Mouse (Mus musculus): ENCODE results near the gene Gars.

Gars gene

GRCm38 (mm10) chr6:55037799-55038670 lies at the start of gene Gars:
Gene Gars (plus strand): TSS chr6:55038007.
- peak; percentile 78 to 80 for DNase-seq (ENCODE audit: low spot score in 2 of 2)

- DNase-seq (ENCODE audit: low spot score in 2 of 2), result no peak
Observed at GRCm38 (mm10) chr6:54988141-54988540, 49.7 kb upstream of the Gars start.

GRCm38 (mm10) chr6:54991189-54991588 lies 46.6 kb upstream of the Gars start:
- no peak for DNase-seq (ENCODE audit: low spot score in 2 of 2)

- no peak for DNase-seq (ENCODE audit: low spot score in 2 of 2)
Observed at GRCm38 (mm10) chr6:54992141-54992540, 45.7 kb upstream of the Gars start.

- peak; percentile 84 to 95 for DNase-seq (ENCODE audit: low spot score in 2 of 2)
Observed at GRCm38 (mm10) chr6:54992734-54993260, 45.0 kb upstream of the Gars start, which contains the start of gene Ggct. Gene Ggct (minus strand): TSS chr6:54992950.

GRCm38 (mm10) chr6:54996361-54996760 lies 41.4 kb upstream of the Gars start:
- no peak for DNase-seq (ENCODE audit: low spot score in 2 of 2)

GRCm38 (mm10) chr6:54997726-54998125 lies 40.1 kb upstream of the Gars start:
- no peak for DNase-seq (ENCODE audit: low spot score in 2 of 2)

GRCm38 (mm10) chr6:55001320-55001719 lies 36.5 kb upstream of the Gars start:
- DNase-seq (ENCODE audit: low spot score in 2 of 2), result no peak

- DNase-seq (ENCODE audit: low spot score in 2 of 2), result no peak
Observed at GRCm38 (mm10) chr6:55002438-55002837, 35.4 kb upstream of the Gars start.

- DNase-seq (ENCODE audit: low spot score in 2 of 2), result no peak
Observed at GRCm38 (mm10) chr6:55003559-55003958, 34.2 kb upstream of the Gars start.

- no peak for DNase-seq (ENCODE audit: low spot score in 2 of 2)
Observed at GRCm38 (mm10) chr6:55008401-55008800, 29.4 kb upstream of the Gars start.

- DNase-seq (ENCODE audit: low spot score in 2 of 2), result no peak
Observed at GRCm38 (mm10) chr6:55009391-55010230, 28.2 kb upstream of the Gars start.

- DNase-seq (ENCODE audit: low spot score in 2 of 2), result no peak
Observed at GRCm38 (mm10) chr6:55010330-55011091, 27.3 kb upstream of the Gars start.

- DNase-seq (ENCODE audit: low spot score in 2 of 2), result no peak
Observed at GRCm38 (mm10) chr6:55012516-55012915, 25.3 kb upstream of the Gars start.

GRCm38 (mm10) chr6:55014184-55014583 lies 23.6 kb upstream of the Gars start:
- no peak for DNase-seq (ENCODE audit: low spot score in 2 of 2)

- DNase-seq (ENCODE audit: low spot score in 2 of 2), result peak; percentile 19 to 29
Observed at GRCm38 (mm10) chr6:55016236-55016635, 21.6 kb upstream of the Gars start.

- DNase-seq (ENCODE audit: low spot score in 2 of 2), result peak in 1 of 2 experiments; percentile 13
Observed at GRCm38 (mm10) chr6:55016710-55017583, 20.9 kb upstream of the Gars start.

- no peak for DNase-seq (ENCODE audit: low spot score in 2 of 2)
Observed at GRCm38 (mm10) chr6:55018417-55018816, 19.4 kb upstream of the Gars start.

GRCm38 (mm10) chr6:55021806-55022205 lies 16.0 kb upstream of the Gars start:
- no peak for DNase-seq (ENCODE audit: low spot score in 2 of 2)

GRCm38 (mm10) chr6:55027642-55028041 lies 10.2 kb upstream of the Gars start:
- no peak for DNase-seq (ENCODE audit: low spot score in 2 of 2)

- DNase-seq (ENCODE audit: low spot score in 2 of 2), result no peak
Observed at GRCm38 (mm10) chr6:55036731-55037130, 1.1 kb upstream of the Gars start.
